Mouse (Mus musculus) left cerebral cortex, adult 9 months (tissue): Measurements from ENCODE around the gene Aspm.
"Not testable (repeated sequence)": the region's sequence is repeated elsewhere in the genome, so short reads cannot be mapped to it uniquely, and the experiment has no call there.

Source experiments
- DNase-seq, 2 experiments: peaks; one replicate each; pipeline ENCODE4 v3.0.0; 2022; ENCODE audit warnings: low spot score in 2 of 2

Aspm gene

DNA sequence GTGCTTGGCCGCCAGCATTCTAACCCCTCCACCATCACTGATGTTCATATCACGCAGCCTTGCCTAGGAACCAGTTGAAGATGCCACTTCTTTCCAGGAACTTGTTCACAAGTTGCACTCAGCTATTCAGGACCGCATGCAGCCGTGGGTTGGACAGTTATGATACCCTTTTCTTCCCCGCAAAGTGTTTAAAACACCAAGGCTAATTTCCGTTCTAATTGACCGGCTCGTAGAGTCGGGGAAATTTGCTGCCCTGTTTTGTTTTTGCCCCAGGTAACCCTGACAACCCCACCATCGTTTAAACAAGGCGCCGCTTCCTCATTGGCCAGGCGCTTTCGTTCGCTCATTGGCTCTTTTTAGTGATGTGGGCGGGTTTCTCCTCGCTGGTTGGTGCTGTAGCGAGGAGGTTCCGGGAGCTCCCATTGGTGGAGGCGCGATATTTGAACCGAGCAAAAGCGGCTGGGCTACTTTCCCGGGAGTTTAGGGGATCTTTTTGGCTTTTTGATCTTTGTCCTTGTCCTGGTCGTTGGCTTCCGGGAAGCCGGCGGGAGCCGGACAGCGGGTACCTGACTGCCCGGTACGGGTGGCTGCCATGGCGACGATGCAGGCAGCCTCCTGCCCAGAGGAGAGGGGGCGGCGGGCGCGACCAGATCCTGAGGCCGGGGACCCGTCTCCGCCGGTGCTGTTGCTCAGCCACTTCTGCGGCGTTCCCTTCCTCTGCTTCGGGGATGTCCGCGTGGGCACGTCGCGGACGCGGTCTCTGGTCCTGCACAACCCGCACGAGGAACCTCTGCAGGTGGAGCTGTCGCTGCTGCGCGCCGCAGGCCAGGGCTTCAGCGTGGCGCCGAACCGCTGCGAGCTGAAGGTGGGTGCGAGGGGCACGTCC, at the start of gene Aspm:
Gene Aspm, plus strand, starts transcription at position 433 of the 886 bp plus-strand sequence.
- DNase-seq: peak; percentile 66 to 87

GRCm38 (mm10) chr1:139405766-139406165, 48.8 kb upstream of the Aspm start:
- DNase-seq: no peak

DNA sequence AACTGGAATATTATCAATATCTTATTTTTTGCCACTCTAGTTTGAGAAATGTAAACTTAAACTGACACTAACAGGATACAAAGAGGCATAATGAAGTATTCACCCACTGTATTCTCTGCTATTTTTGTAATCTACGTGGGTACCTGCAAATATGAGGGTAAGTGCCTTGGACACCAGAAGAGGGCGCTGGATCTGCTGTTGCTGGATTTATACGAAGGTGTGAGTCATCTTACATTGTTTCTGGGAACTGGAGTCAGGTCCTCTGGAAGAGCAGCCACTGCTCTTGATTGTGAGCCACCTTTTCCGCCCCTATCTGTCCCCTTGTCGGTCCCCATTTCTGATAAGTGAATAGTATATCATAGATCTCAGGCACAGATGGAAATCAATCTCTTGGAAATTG, 46.9 kb upstream of the Aspm start:
- DNase-seq: no peak

DNA sequence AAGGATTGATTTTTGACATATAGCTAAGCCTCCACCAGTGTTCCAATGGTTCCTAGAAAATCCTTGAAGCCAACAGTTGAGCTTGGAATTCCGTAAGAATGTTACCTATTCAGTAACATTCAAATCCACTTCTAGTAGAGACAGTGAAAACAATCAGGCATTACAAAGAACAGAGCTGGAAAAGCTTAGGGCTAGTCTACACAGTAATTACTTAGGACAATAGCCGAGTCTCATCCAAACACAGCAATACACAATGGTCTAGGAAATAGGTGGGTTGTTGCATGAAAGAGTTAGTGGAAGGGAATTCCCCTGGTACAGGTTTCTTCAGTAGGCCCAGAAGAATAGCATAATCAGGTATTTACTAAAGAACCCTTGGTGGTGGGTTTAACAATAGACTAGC, 42.2 kb upstream of the Aspm start:
- not testable (repeated sequence) for DNase-seq

DNA sequence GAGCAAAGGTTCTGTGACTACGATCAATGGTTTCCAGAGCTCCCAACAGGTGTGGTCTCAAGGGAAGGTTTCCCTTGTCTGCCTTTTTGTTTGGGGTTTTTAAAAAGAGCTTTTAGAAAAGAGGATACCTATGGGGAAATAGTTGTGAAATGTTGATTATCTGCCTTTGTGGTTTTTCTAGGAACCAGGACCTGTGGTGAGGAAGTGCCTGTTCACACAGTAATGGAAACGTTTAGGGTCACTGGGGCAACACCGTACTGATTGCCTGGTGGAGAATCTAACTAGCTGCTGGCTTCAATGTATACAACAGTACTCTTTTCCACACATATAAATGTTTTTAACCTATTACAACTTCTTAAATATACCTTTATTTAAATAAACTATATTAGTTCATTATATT, 41.1 kb upstream of the Aspm start:
- DNase-seq: no peak

- no peak for DNase-seq
Observed at GRCm38 (mm10) chr1:139421521-139421874, 33.1 kb upstream of the Aspm start.

GRCm38 (mm10) chr1:139421875-139422791, 32.4 kb upstream of the Aspm start, which contains the start of gene Zbtb41:
Gene Zbtb41, plus strand, starts transcription at chr1:139422288.
- DNase-seq: peak; percentile 61 to 86

GRCm38 (mm10) chr1:139422941-139423340, 31.6 kb upstream of the Aspm start:
- DNase-seq: peak in 1 of 2 experiments; percentile 11

DNA sequence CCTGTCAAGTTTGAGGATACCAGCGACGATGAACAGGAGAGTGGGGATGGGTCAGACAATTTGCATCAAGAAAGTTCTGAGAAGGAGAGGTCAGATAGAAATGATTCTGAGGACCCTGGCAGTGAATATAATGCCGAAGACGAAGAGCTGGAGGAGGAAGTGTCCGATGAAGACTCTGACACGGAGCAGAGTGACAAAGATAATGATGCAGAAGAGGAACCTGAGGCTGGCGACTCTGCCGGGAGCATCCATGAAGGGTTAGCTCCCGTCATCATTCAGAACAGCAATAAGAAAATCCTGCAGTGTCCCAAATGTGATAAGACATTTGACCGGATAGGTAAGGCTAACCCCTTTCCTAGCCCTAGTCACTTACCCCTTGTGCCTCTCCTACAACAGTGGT, 30.6 kb upstream of the Aspm start:
- DNase-seq: no peak

DNA sequence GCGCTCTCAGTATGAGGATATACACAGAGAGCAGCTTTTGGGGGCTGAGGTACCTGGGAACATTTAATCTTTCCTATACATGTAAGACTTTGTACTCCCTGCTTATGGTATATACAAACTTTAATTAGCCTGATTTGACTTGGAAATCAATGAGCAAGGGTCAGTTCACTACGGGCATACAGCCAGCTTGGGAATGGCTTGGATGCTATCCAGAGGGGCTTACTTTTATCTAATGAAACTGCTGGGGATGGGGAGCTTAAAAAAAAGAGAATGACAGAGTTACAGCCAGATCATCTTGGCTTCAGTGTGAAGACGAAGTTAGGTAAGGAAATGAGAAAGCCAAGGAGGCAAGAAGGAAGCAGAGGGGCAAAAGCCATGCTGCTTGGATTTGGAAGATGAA, 29.6 kb upstream of the Aspm start:
- DNase-seq: no peak

- no peak for DNase-seq
Observed at GRCm38 (mm10) chr1:139438373-139438772, 16.2 kb upstream of the Aspm start.

DNA sequence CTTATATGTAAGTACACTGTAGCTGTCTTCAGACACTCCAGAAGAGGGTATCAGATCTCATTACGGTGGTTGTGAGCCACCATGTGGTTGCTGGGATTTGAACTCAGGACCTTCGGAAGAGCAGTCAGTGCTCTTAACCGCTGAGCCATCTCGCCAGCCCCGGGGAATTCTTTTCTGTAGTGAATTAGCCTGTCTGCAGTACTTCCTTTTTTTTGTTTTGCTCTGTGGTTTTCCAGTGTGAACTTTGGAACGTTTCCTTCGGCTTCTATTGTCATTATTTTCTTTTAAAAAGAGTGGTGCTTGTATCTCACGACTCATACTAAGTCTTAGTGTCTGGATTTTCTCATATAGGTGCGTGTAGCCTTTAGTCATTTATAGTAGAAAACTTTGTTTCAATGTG, 11.5 kb upstream of the Aspm start:
- not testable (repeated sequence) for DNase-seq

- no peak for DNase-seq
Observed at GRCm38 (mm10) chr1:139455226-139455869, 776 bp downstream of the Aspm start.

DNA sequence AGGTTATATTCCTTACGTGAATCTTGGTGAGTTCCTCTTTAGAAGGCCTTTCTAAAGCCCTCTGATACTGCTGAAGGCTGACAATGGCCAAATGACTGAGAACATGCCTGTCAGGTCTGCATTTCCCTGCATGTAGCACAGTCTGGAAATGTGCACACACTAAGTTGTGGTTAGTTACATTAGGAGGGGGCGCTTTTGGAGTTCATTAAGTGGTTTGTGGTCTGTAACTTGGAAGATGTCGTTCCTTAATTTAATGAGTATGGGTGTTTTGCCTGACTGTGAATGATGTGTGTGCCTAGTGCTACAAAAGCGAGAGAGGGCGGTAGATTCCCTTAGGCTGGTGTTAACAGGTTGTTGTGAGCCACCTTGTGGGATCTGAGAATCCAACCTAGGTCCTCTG, 6.2 kb downstream of the Aspm start:
- DNase-seq: no peak

- DNase-seq: no peak
Observed at GRCm38 (mm10) chr1:139465936-139466335, 11.4 kb downstream of the Aspm start.

DNA sequence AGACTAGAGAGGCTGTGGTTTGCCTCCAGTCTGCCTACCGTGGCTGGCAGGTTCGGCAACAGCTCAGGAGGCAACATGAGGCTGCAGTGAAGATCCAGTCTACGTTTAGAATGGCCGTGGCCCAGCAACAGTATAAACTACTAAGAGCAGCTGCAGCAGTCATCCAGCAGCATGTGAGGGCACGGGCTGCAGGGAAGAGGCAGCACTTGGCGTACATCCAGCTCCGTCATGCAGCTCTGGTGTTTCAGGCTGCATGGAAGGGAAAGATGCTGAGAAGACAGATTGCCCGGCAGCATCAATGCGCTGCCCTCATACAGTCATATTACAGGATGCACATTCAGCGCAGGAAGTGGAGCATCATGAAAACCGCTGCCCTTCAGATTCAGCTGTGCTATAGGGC, 24.3 kb downstream of the Aspm start:
- DNase-seq: no peak

- DNase-seq: peak in 1 of 2 experiments; percentile 14
Observed at GRCm38 (mm10) chr1:139480246-139480645, 25.7 kb downstream of the Aspm start.

GRCm38 (mm10) chr1:139481146-139481545, 26.6 kb downstream of the Aspm start:
- no peak for DNase-seq

GRCm38 (mm10) chr1:139494630-139495029, 40.1 kb downstream of the Aspm start:
- DNase-seq: no peak

- DNase-seq: no peak
Observed at GRCm38 (mm10) chr1:139495408-139495807, 40.8 kb downstream of the Aspm start.

DNA sequence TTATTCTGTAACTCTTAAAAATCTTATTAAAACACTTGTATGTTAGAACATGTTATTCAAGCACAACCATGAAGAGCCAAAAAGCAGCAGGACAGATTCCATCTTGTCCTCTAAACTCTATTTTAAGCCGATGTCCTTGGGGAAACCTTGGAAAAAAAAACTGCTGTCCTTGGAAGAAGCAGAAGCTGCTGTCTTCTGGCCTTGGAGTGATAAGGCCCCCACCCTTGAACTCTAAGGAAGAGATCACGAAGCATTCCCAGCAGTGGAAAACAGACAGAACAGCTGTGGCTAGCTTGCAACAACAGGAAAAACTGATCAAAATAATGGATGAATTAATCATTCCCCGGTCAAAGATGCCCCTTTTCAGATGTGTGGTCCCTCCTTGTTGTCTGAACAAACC, 41.6 kb downstream of the Aspm start:
- no peak for DNase-seq

GRCm38 (mm10) chr1:139499751-139500150, 45.2 kb downstream of the Aspm start:
- no peak for DNase-seq
